Mouse (Mus musculus) midbrain, embryonic 15.5 days (tissue): ENCODE data around the gene Gm11172. TPM values are rescaled to one million over a fixed set of nuclear protein-coding genes. Genes with fewer than 3 reads are reported as not detected.

Source experiments
- polyA plus RNA-seq: library from polyadenylated mRNA; unstranded; fragments of >200 nt; fragmentation: Nextera tagmentation; extraction: Ambion mirVana; gene quantifications from 2 replicates; pipeline ENCODE4 v1.2.1, GENCODE M21; 2015

The Gm11172 gene
- polyA plus RNA-seq, 1 experiment from 2014 or later = not detected

Other genes with a start within 250 kb of the Gm11172 start
- 3.4 and 3.9 TPM in 2 replicates for gene Socs1, start 27.4 kb upstream of the Gm11172 start, polyA plus RNA-seq
- gene Tnp2, start 24.3 kb upstream of the Gm11172 start, polyA plus RNA-seq = not detected in 2 replicates
- gene Prm3, start 22.0 kb upstream of the Gm11172 start, polyA plus RNA-seq = not detected in 2 replicates
- gene Prm2, start 16.8 kb upstream of the Gm11172 start, polyA plus RNA-seq = not detected in 2 replicates
- gene Prm1, start 7.1 kb upstream of the Gm11172 start, polyA plus RNA-seq = 0.41 and 0.42 TPM in 2 replicates
- 0.31 and 0.46 TPM in 2 replicates for gene Rmi2, start 22.1 kb downstream of the Gm11172 start, polyA plus RNA-seq
- gene Snn, start 248.0 kb downstream of the Gm11172 start, polyA plus RNA-seq = 135 TPM in 2 replicates